Mouse (Mus musculus) lung, adult 2 months (tissue): Measurements from ENCODE around the gene Smad6.

Experiments
- CTCF ChIP-seq: fragments of 200-500 bp; IDR thresholded peaks from 2 replicates; pipeline ENCODE4 v1.5.1; 2011; ENCODE audit warnings: mild to moderate bottlenecking, low read length, control low read depth; ENCODE audit not compliant: insufficient read depth
- POLR2A ChIP-seq: fragments of 200-500 bp; IDR thresholded peaks from 2 replicates; pipeline ENCODE4 v1.6.1; 2011; ENCODE audit warnings: low read depth, mild to moderate bottlenecking, control low read depth, low read length, borderline replicate concordance; ENCODE audit errors: extremely low read depth

- TF ChIP-seq CTCF (no peak), POLR2A (peak; percentile 70; the same call in 1 of the 2 replicates)
Measured at GRCm38 (mm10) chr9:64045117-64045890, 23.4 kb upstream of the Smad6 start.
